Mouse (Mus musculus): ENCODE data around the gene Zbbx. TPM values are rescaled to one million over a fixed set of nuclear protein-coding genes. Genes with fewer than 3 reads are reported as not detected.

Zbbx gene
- total RNA-seq (2012; rRNA removed): 2.4 and 3.5 TPM in 2 replicates

DNA sequence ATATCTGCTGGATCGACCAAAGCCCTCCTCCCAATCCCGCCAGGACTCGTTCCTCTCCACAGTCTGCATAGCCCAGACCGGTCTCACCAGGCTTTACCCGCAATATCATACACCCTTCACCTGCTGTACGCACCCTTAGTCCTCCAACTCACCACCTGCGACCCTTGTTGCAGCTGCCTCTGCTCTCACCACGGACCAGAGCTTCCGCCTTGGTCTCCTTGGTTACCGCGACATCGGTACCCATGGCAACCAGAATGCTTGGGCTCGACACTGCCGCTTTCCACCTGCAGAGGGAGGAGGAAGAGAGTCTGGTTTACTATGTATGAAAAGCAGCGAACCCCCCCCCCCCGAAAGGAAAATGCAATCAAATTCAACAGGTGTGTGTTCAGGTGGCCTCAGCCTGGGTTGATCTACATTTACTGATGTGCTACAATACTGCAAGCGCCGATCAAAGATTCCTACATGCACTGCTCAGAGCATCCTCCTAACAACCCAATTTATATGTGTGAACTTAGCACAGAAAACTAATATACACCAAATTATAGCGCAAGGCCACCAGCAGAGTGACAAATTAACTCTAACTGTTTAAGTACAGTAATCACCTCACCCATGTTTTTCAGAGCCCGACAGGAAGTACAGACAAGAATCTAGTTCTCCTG lies at the start of gene Zbbx:
Gene Zbbx (minus strand): TSS at position 197 of the 659 bp plus-strand sequence.
- no peak within 1 kb of the TSS for H3K27ac ChIP-seq (ENCODE audit: insufficient read depth, low read depth, low read length, poor library complexity, severe bottlenecking)
- peak; percentile 68 for DNase-seq (ENCODE audit: low read depth, low spot score)
- TF ChIP-seq HCFC1 (IDR thresholded peaks at IDR 0.05; ENCODE audit: borderline replicate concordance, insufficient read depth, low read length): no peak
- no peak for TF ChIP-seq MAFK (IDR thresholded peaks at IDR 0.05; ENCODE audit: insufficient read depth, low read depth, low read length)
- in situ Hi-C loops (cut with MboI; ENCODE audit: low sequenced_read_pairs in 2 of 2, unreplicated experiment in 2 of 2): no loop called here
- H3K4me1 ChIP-seq (ENCODE audit: control insufficient read depth in 2 of 2, insufficient read depth in 2 of 2, low read length in 2 of 2, poor library complexity in 1 of 2): no peaks in the 10 kb centered on the region
- no peaks in the 10 kb centered on the region for H3K9me3 ChIP-seq (ENCODE audit: control insufficient read depth, insufficient read depth, low read depth, low read length)
- no peaks in the 10 kb centered on the region for H3K36me3 ChIP-seq (ENCODE audit: control insufficient read depth, insufficient read depth, low read length, poor library complexity, severe bottlenecking)
- H3K9ac ChIP-seq (ENCODE audit: insufficient read depth, low read depth, low read length, poor library complexity, severe bottlenecking): no peak within 1 kb of the TSS
- peak within 1 kb of the TSS in 1 of 2 experiments; percentile 32; a peak in 1 of 4 replicates for H3K4me3 ChIP-seq (ENCODE audit: insufficient read depth in 1 of 2, low read depth in 1 of 2, low read length in 2 of 2, poor library complexity in 1 of 2, severe bottlenecking in 1 of 2)

DNA sequence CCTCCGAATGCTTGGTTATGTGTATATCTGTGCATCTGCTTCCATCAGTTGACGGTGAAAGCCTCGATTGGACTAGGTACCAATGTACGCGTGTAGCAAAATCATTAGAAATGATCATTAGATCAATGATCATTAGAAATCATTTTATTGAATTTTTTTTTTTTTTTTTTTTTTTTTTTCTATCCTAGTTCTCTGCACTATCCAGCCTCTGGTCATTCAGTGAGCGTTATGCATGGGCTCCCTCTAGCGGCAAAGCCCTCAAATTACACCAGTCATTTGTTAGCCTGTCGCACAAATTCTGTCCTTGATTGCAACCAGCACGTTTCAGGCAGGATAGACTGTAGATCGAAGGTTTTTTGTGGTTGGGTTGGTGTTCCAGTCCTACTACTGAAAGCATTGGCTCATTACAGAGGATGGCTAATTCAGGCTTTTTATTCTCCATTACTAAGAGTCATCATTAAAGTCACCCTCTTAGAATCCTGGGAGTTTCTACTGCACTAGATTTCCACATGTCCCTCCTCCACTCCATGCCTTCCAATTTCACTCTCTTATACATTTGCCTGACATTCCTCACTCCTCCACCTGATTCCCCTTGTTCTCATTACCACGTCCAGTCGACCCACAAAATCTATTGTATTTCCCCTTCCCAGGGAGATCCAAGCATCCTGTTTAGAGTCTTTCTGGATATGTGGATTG lies 38.1 kb upstream of the Zbbx start:
- H3K9me3 ChIP-seq (ENCODE audit: control insufficient read depth, insufficient read depth, low read depth, low read length): no peaks in the 10 kb centered on the region
- H3K4me3 ChIP-seq (ENCODE audit: insufficient read depth in 1 of 2, low read depth in 1 of 2, low read length in 2 of 2, poor library complexity in 1 of 2, severe bottlenecking in 1 of 2): no peak overlapping the region
- no peaks in the 10 kb centered on the region for H3K4me1 ChIP-seq (ENCODE audit: control insufficient read depth in 2 of 2, insufficient read depth in 2 of 2, low read length in 2 of 2, poor library complexity in 1 of 2)
- peak; percentile 43 for DNase-seq (ENCODE audit: low read depth, low spot score)
- H3K36me3 ChIP-seq (ENCODE audit: control insufficient read depth, insufficient read depth, low read length, poor library complexity, severe bottlenecking): no peaks in the 10 kb centered on the region
- H3K27ac ChIP-seq (ENCODE audit: insufficient read depth, low read depth, low read length, poor library complexity, severe bottlenecking): no peak overlapping the region
- in situ Hi-C loops (cut with MboI; ENCODE audit: low sequenced_read_pairs in 2 of 2, unreplicated experiment in 2 of 2): no loop called here
- H3K9ac ChIP-seq (ENCODE audit: insufficient read depth, low read depth, low read length, poor library complexity, severe bottlenecking): no peak overlapping the region
- TF ChIP-seq HCFC1 (IDR thresholded peaks at IDR 0.05; ENCODE audit: borderline replicate concordance, insufficient read depth, low read length): no peak
- TF ChIP-seq MAFK (IDR thresholded peaks at IDR 0.05; ENCODE audit: insufficient read depth, low read depth, low read length): no peak
- TF ChIP-seq ZNF384 (IDR thresholded peaks at IDR 0.05; ENCODE audit: low read depth, low read length): peak; percentile 99
- no peak for TF ChIP-seq CHD2 (IDR thresholded peaks at IDR 0.05; ENCODE audit: low read depth, low read length)
- peak; percentile 62 for TF ChIP-seq ZC3H11A (IDR thresholded peaks at IDR 0.05; ENCODE audit: borderline replicate concordance, low read depth, low read length)

GRCm38 (mm10) chr3:75182606-75183005 lies 17.8 kb upstream of the Zbbx start:
- no peak overlapping the region for H3K9ac ChIP-seq (ENCODE audit: insufficient read depth, low read depth, low read length, poor library complexity, severe bottlenecking)
- in situ Hi-C loops (cut with MboI; ENCODE audit: low sequenced_read_pairs in 2 of 2, unreplicated experiment in 2 of 2): no loop called here
- H3K27ac ChIP-seq (ENCODE audit: insufficient read depth, low read depth, low read length, poor library complexity, severe bottlenecking): no peak overlapping the region
- DNase-seq (ENCODE audit: low read depth, low spot score): no peak
- no peak for TF ChIP-seq ZC3H11A (IDR thresholded peaks at IDR 0.05; ENCODE audit: borderline replicate concordance, low read depth, low read length)
- no peak for TF ChIP-seq HCFC1 (IDR thresholded peaks at IDR 0.05; ENCODE audit: borderline replicate concordance, insufficient read depth, low read length)
- TF ChIP-seq ZNF384 (IDR thresholded peaks at IDR 0.05; ENCODE audit: low read depth, low read length): no peak
- TF ChIP-seq MAFK (IDR thresholded peaks at IDR 0.05; ENCODE audit: insufficient read depth, low read depth, low read length): no peak
- no peak overlapping the region for H3K4me3 ChIP-seq (ENCODE audit: insufficient read depth in 1 of 2, low read depth in 1 of 2, low read length in 2 of 2, poor library complexity in 1 of 2, severe bottlenecking in 1 of 2)
- no peaks in the 10 kb centered on the region for H3K36me3 ChIP-seq (ENCODE audit: control insufficient read depth, insufficient read depth, low read length, poor library complexity, severe bottlenecking)
- H3K9me3 ChIP-seq (ENCODE audit: control insufficient read depth, insufficient read depth, low read depth, low read length): no peaks in the 10 kb centered on the region
- no peaks in the 10 kb centered on the region for H3K4me1 ChIP-seq (ENCODE audit: control insufficient read depth in 2 of 2, insufficient read depth in 2 of 2, low read length in 2 of 2, poor library complexity in 1 of 2)

- Histone ChIP-seq H3K4me1 (ENCODE audit: control insufficient read depth in 2 of 2, insufficient read depth in 2 of 2, low read length in 2 of 2, poor library complexity in 1 of 2) (no peaks in the 10 kb centered on the region), H3K9ac (ENCODE audit: insufficient read depth, low read depth, low read length, poor library complexity, severe bottlenecking) (no peak overlapping the region), H3K27ac (ENCODE audit: insufficient read depth, low read depth, low read length, poor library complexity, severe bottlenecking) (no peak overlapping the region), H3K4me3 (ENCODE audit: insufficient read depth in 1 of 2, low read depth in 1 of 2, low read length in 2 of 2, poor library complexity in 1 of 2, severe bottlenecking in 1 of 2) (no peak overlapping the region), H3K9me3 (ENCODE audit: control insufficient read depth, insufficient read depth, low read depth, low read length) (no peaks in the 10 kb centered on the region), H3K36me3 (ENCODE audit: control insufficient read depth, insufficient read depth, low read length, poor library complexity, severe bottlenecking) (peaks cover 2% of the 10 kb centered on the region; the same call in 1 of the 2 replicates)
- in situ Hi-C loops (cut with MboI; ENCODE audit: low sequenced_read_pairs in 2 of 2, unreplicated experiment in 2 of 2): loop anchor here in 1 of 2 experiments (25.0 kb wide), 1 partner anchor 2005 kb away; no protein-coding TSS in a partner anchor
- DNase-seq (ENCODE audit: low read depth, low spot score): no peak
- no peak for TF ChIP-seq ZNF384 (IDR thresholded peaks at IDR 0.05; ENCODE audit: low read depth, low read length)
- TF ChIP-seq ZC3H11A (IDR thresholded peaks at IDR 0.05; ENCODE audit: borderline replicate concordance, low read depth, low read length): no peak
- TF ChIP-seq CHD2 (IDR thresholded peaks at IDR 0.05; ENCODE audit: low read depth, low read length): no peak
- TF ChIP-seq MAFK (IDR thresholded peaks at IDR 0.05; ENCODE audit: insufficient read depth, low read depth, low read length): no peak
- no peak for TF ChIP-seq HCFC1 (IDR thresholded peaks at IDR 0.05; ENCODE audit: borderline replicate concordance, insufficient read depth, low read length)
Measured at GRCm38 (mm10) chr3:75141876-75142275, 23.0 kb downstream of the Zbbx start.
